Mouse (Mus musculus): ENCODE measurements around the gene Obp2b. TPM values are rescaled to one million over a fixed set of nuclear protein-coding genes. Genes with fewer than 3 reads are reported as not detected.
"Not testable (repeated sequence)": the region's sequence is repeated elsewhere in the genome, so short reads cannot be mapped to it uniquely, and the experiment has no call there.

Gene Obp2b
- polyA plus RNA-seq, 1 experiment from 2014 or later: not detected

GRCm38 (mm10) chr2:25711641-25712040 is 25.2 kb upstream of the Obp2b start:
- H3K27me3 ChIP-seq (replicated peaks): not testable (repeated sequence)

GRCm38 (mm10) chr2:25717222-25717621 is 19.6 kb upstream of the Obp2b start:
- Histone ChIP-seq H3K4me2 (no peak overlapping the region), H3K4me1 (replicated peaks) (no peaks in the 10 kb centered on the region), H3K27me3 (replicated peaks) (no peaks in the 10 kb centered on the region), H3K4me3 (no peak overlapping the region), H3K36me3 (no peaks in the 10 kb centered on the region), H3K9me3 (replicated peaks) (peaks cover 4% of the 10 kb centered on the region; the same call in 1 of the 2 replicates), H3K27ac (ENCODE audit: poor library complexity, severe bottlenecking) (no peak overlapping the region), H3K9ac (no peak overlapping the region)
- no peak for ATAC-seq (ENCODE audit: insufficient number of reproducible peaks, low FRiP score)

More at GRCm38 (mm10) chr2:25711641-25712040, 25.2 kb upstream of the Obp2b start:
- WGBS: 33% methylated on average over 3 of the region's 3 CpGs
- not testable (repeated sequence) for H3K4me2 ChIP-seq; H3K4me3 ChIP-seq; H3K27ac ChIP-seq (ENCODE audit: poor library complexity, severe bottlenecking); ATAC-seq (ENCODE audit: insufficient number of reproducible peaks, low FRiP score); H3K9ac ChIP-seq; H3K9me3 ChIP-seq (replicated peaks); H3K36me3 ChIP-seq
- H3K4me1 ChIP-seq (replicated peaks): peaks cover 12% of the 10 kb centered on the region

GRCm38 (mm10) chr2:25733199-25733930 is 3.4 kb upstream of the Obp2b start:
- no peaks in the 10 kb centered on the region for H3K36me3 ChIP-seq
- H3K9ac ChIP-seq: no peak overlapping the region
- no peaks in the 10 kb centered on the region for H3K27me3 ChIP-seq (replicated peaks)
- whole genome bisulfite sequencing: 34% methylated on average over 2 of the region's 2 CpGs
- peak overlapping the region; percentile 17; the same call in 1 of the 2 replicates for H3K27ac ChIP-seq (ENCODE audit: poor library complexity, severe bottlenecking)
- H3K4me3 ChIP-seq: no peak overlapping the region
- no peaks in the 10 kb centered on the region for H3K4me1 ChIP-seq (replicated peaks)
- no peak overlapping the region for H3K4me2 ChIP-seq
- peak; percentile 67 for ATAC-seq (ENCODE audit: insufficient number of reproducible peaks, low FRiP score)
- H3K9me3 ChIP-seq (replicated peaks): 0 out of 2 replicates have a peak, but pooled peaks cover 3% of the 10 kb centered on the region

- WGBS: 63% methylated on average over 1 of the region's 1 CpGs
- Histone ChIP-seq H3K9ac (no peak overlapping the region), H3K36me3 (no peaks in the 10 kb centered on the region), H3K4me3 (no peak overlapping the region), H3K4me1 (replicated peaks) (no peaks in the 10 kb centered on the region), H3K27me3 (replicated peaks) (no peaks in the 10 kb centered on the region), H3K4me2 (no peak overlapping the region), H3K27ac (ENCODE audit: poor library complexity, severe bottlenecking) (no peak overlapping the region), H3K9me3 (replicated peaks) (no peaks in the 10 kb centered on the region)
- no peak for ATAC-seq (ENCODE audit: insufficient number of reproducible peaks, low FRiP score)
Measured at GRCm38 (mm10) chr2:25741671-25742070, 4.9 kb downstream of the Obp2b start.

- H3K9ac ChIP-seq: no peak overlapping the region
- no peaks in the 10 kb centered on the region for H3K36me3 ChIP-seq
- no peak overlapping the region for H3K27ac ChIP-seq (ENCODE audit: poor library complexity, severe bottlenecking)
- H3K4me3 ChIP-seq: no peak overlapping the region
- H3K27me3 ChIP-seq (replicated peaks): no peaks in the 10 kb centered on the region
- 90% methylated on average over 1 of the region's 1 CpGs for WGBS
- peaks cover 5% of the 10 kb centered on the region for H3K9me3 ChIP-seq (replicated peaks)
- H3K4me1 ChIP-seq (replicated peaks): peaks cover 9% of the 10 kb centered on the region; the same call in 1 of the 2 replicates
- no peak for ATAC-seq (ENCODE audit: insufficient number of reproducible peaks, low FRiP score)
- H3K4me2 ChIP-seq: no peak overlapping the region
Measured at GRCm38 (mm10) chr2:25754201-25754600, 17.4 kb downstream of the Obp2b start.

GRCm38 (mm10) chr2:25758064-25758625 is 21.3 kb downstream of the Obp2b start:
- WGBS: 53% methylated on average over 4 of the region's 4 CpGs
- no peak overlapping the region for H3K4me2 ChIP-seq
- peaks cover 5% of the 10 kb centered on the region for H3K9me3 ChIP-seq (replicated peaks)
- no peaks in the 10 kb centered on the region for H3K36me3 ChIP-seq
- no peak for ATAC-seq (ENCODE audit: insufficient number of reproducible peaks, low FRiP score)
- peaks cover 1% of the 10 kb centered on the region; the same call in 1 of the 2 replicates for H3K4me1 ChIP-seq (replicated peaks)
- H3K27ac ChIP-seq (ENCODE audit: poor library complexity, severe bottlenecking): no peak overlapping the region
- no peak overlapping the region for H3K9ac ChIP-seq
- no peaks in the 10 kb centered on the region for H3K27me3 ChIP-seq (replicated peaks)
- H3K4me3 ChIP-seq: no peak overlapping the region

- Histone ChIP-seq H3K9ac (no peak within 1 kb of the TSS), H3K9me3 (replicated peaks) (no peaks in the 10 kb centered on the region), H3K4me3 (no peak within 1 kb of the TSS), H3K27ac (ENCODE audit: poor library complexity, severe bottlenecking) (no peak within 1 kb of the TSS), H3K4me2 (no peak within 1 kb of the TSS), H3K36me3 (no peaks in the 10 kb centered on the region), H3K27me3 (replicated peaks) (peaks cover 10% of the 10 kb centered on the region), H3K4me1 (replicated peaks) (no peaks in the 10 kb centered on the region)
- WGBS: 50% methylated on average over 2 of the region's 2 CpGs
- ATAC-seq (ENCODE audit: insufficient number of reproducible peaks, low FRiP score): no peak
Measured at GRCm38 (mm10) chr2:25765269-25765668, 28.5 kb downstream of the Obp2b start, which contains the start of gene Lcn3. TSS of gene Lcn3 (plus strand) at chr2:25765569.

GRCm38 (mm10) chr2:25767764-25768163 is 31.0 kb downstream of the Obp2b start:
- Histone ChIP-seq H3K9ac (no peak overlapping the region), H3K4me3 (no peak overlapping the region), H3K27me3 (replicated peaks) (peaks cover 10% of the 10 kb centered on the region), H3K4me1 (replicated peaks) (no peaks in the 10 kb centered on the region), H3K27ac (ENCODE audit: poor library complexity, severe bottlenecking) (no peak overlapping the region), H3K9me3 (replicated peaks) (no peaks in the 10 kb centered on the region), H3K36me3 (no peaks in the 10 kb centered on the region), H3K4me2 (no peak overlapping the region)
- no peak for ATAC-seq (ENCODE audit: insufficient number of reproducible peaks, low FRiP score)
- 62% methylated on average over 4 of the region's 4 CpGs for WGBS

GRCm38 (mm10) chr2:25773507-25773906 is 36.7 kb downstream of the Obp2b start:
- Histone ChIP-seq H3K9me3 (replicated peaks) (no peaks in the 10 kb centered on the region), H3K4me3 (no peak overlapping the region), H3K4me2 (no peak overlapping the region), H3K36me3 (no peaks in the 10 kb centered on the region), H3K27ac (ENCODE audit: poor library complexity, severe bottlenecking) (no peak overlapping the region), H3K9ac (no peak overlapping the region), H3K27me3 (replicated peaks) (0 out of 2 replicates have a peak, but pooled peaks cover 8% of the 10 kb centered on the region), H3K4me1 (replicated peaks) (no peaks in the 10 kb centered on the region)
- ATAC-seq (ENCODE audit: insufficient number of reproducible peaks, low FRiP score): no peak
- WGBS: 76% methylated on average over 2 of the region's 2 CpGs

DNA sequence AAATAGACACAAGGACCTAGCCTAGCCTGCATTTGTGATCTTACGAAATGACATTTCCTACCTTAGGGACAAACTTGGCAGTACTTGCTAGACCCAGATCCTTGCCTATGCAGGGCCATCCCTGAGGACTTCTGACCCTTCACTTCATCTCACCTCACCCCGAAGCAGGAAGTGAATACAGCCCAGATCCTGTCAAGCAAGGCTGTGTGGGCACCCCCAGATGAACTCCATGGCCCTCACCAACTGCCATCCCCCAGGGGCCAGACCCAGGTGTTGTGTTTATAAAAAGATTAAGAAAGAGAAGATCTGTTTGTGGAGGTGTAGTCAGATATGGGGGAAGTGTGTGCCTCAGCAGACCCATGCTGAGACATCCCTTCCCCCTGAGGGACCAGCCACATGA is 37.8 kb downstream of the Obp2b start:
- H3K36me3 ChIP-seq: no peaks in the 10 kb centered on the region
- 0 out of 2 replicates have a peak, but pooled peaks cover 5% of the 10 kb centered on the region for H3K27me3 ChIP-seq (replicated peaks)
- WGBS: 69% methylated on average over 2 of the region's 2 CpGs
- no peak overlapping the region for H3K9ac ChIP-seq
- no peak overlapping the region for H3K4me3 ChIP-seq
- no peaks in the 10 kb centered on the region for H3K4me1 ChIP-seq (replicated peaks)
- no peaks in the 10 kb centered on the region for H3K9me3 ChIP-seq (replicated peaks)
- no peak overlapping the region for H3K27ac ChIP-seq (ENCODE audit: poor library complexity, severe bottlenecking)
- no peak for ATAC-seq (ENCODE audit: insufficient number of reproducible peaks, low FRiP score)
- no peak overlapping the region for H3K4me2 ChIP-seq

DNA sequence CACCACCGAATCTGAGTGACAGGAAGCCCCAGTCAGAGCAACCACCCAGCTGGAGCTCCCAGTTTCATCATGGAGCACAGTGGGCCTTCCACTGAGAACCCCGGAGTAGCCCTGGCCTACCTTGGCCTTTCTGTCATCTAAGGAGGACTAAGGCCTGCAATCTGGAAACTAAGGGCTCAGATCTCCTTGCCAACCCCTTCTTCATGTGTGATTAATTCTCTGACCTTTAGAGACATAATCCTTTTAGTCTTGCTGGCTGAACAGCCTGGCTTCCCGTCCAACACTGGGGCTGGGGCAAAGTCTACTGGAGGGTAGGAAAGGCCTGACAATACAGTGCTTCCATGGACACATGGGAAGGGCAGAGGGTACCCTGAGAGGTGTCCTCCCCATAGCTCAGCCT is 39.2 kb downstream of the Obp2b start:
- Histone ChIP-seq H3K36me3 (no peaks in the 10 kb centered on the region), H3K9ac (no peak overlapping the region), H3K9me3 (replicated peaks) (no peaks in the 10 kb centered on the region), H3K4me1 (replicated peaks) (no peaks in the 10 kb centered on the region), H3K27me3 (replicated peaks) (0 out of 2 replicates have a peak, but pooled peaks cover 2% of the 10 kb centered on the region), H3K27ac (ENCODE audit: poor library complexity, severe bottlenecking) (no peak overlapping the region), H3K4me2 (no peak overlapping the region), H3K4me3 (no peak overlapping the region)
- WGBS: 77% methylated on average over 3 of the region's 3 CpGs
- no peak for ATAC-seq (ENCODE audit: insufficient number of reproducible peaks, low FRiP score)

All from heart, embryonic 12.5 days (tissue).